Mouse (Mus musculus) liver, postnatal 0 days (tissue): ENCODE measurements around the gene Ppp3r1.

Experiments used
- CTCF ChIP-seq: sonication (generic); IDR thresholded peaks from 2 replicates; pipeline ENCODE4 v1.5.1; 2016; ENCODE audit warnings: antibody characterized with exemption, low read depth
- EP300 ChIP-seq: IDR thresholded peaks from 2 replicates; pipeline ENCODE4 v1.6.1; 2016; ENCODE audit warnings: antibody characterized with exemption, low read depth, mild to moderate bottlenecking

DNA sequence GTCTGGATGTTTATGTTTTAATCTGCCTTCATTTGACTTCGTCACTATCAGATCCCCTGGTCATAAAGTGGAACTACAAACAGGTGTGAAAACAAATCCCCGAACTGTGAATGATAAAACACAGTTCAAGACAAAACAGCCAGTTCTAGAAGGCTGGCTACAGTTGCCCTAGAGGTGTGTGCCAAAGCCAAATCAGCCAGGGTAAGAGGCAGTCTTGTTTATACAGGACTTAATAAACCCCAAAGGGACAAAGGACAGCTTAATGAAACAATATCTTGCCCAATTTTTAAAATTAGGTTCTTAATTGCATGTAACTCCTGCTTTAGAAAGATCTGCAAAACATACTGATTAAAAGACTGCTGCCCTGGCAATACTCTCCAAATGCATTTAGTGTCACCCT, 32.6 kb upstream of the Ppp3r1 start:
- TF ChIP-seq EP300 (no peak), CTCF (no peak)
